Mouse (Mus musculus): ENCODE data around the gene Itfg2.

GRCm38 (mm10) chr6:128435474-128435873, 10.7 kb upstream of the Itfg2 start:
- no peak for TF ChIP-seq CTCF (IDR thresholded peaks at IDR 0.05; ENCODE audit: borderline replicate concordance, insufficient read depth, low read depth, low read length)
- no peak for TF ChIP-seq POLR2A (IDR thresholded peaks at IDR 0.05; ENCODE audit: borderline replicate concordance, insufficient read depth, low read length)

Data from cerebellum, adult 2 months (tissue).